Mouse (Mus musculus) layer of hippocampus, adult 11-12 months (tissue): ENCODE measurements around the gene Mrps5.
"Not testable (repeated sequence)": the region's sequence is repeated elsewhere in the genome, so short reads cannot be mapped to it uniquely, and the experiment has no call there.

Experiments used
- DNase-seq: peaks from one replicate; pipeline ENCODE4 v3.0.0; 2022; ENCODE audit warnings: low spot score

Gene Mrps5

GRCm38 (mm10) chr2:127586694-127587513, at the start of gene Mrps5, which contains the start of gene Zfp661:
Mrps5 (plus strand) TSS chr2:127587222.
Zfp661 (minus strand) TSS chr2:127587094.
- peak; percentile 84 for DNase-seq

- peak; percentile 56 for DNase-seq
Measured at GRCm38 (mm10) chr2:127537548-127537947, 49.5 kb upstream of the Mrps5 start.

GRCm38 (mm10) chr2:127539494-127539893, 47.5 kb upstream of the Mrps5 start:
- DNase-seq: no peak

DNA sequence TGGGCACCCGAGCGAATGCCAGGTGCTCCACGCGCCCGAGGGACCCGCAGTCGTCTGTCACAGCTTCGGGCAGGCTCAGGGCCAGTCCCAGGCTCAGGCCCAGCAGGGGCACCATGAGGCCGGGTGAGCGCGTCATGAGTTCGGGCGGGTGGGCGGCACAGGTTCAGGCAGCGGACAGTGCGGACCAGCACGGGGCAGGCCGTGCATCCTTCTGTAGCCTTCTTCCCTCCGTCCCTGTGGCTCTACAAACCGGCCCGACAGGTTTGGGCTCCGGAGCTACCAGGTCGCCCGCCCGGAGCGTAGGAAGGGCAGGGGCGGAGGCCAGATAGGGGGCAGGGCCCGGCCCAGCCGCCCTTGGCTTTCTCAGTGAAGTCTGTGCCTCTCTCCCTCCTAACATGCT, 45.8 kb upstream of the Mrps5 start, which contains the start of gene Prom2:
Gene Prom2, minus strand, starts transcription at position 283 of the 400 bp plus-strand sequence.
- DNase-seq: no peak

GRCm38 (mm10) chr2:127541697-127542096, 45.3 kb upstream of the Mrps5 start:
- DNase-seq: no peak

GRCm38 (mm10) chr2:127548342-127549074, 38.5 kb upstream of the Mrps5 start:
- no peak for DNase-seq

- DNase-seq: no peak
Measured at GRCm38 (mm10) chr2:127549711-127550110, 37.3 kb upstream of the Mrps5 start.

DNA sequence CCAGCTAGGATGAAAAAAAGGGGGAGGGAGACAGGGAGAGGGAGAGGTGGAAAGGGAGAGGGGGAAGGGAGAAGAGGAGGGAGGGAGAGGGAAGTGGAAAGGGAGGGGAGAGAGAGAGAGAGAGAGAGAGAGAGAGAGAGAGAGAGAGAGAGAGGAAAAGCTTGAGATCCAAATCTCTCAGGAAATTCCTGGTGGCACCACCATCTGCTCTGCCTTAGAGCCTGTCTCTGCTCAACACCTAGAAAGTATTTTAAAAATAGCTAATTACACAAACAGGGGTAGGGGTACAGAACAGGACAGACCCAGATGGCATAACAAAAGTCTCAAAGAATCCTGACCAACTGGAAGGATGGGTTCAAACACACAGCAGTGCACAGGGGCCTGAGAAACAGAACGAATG, 36.6 kb upstream of the Mrps5 start:
- DNase-seq: no peak

DNA sequence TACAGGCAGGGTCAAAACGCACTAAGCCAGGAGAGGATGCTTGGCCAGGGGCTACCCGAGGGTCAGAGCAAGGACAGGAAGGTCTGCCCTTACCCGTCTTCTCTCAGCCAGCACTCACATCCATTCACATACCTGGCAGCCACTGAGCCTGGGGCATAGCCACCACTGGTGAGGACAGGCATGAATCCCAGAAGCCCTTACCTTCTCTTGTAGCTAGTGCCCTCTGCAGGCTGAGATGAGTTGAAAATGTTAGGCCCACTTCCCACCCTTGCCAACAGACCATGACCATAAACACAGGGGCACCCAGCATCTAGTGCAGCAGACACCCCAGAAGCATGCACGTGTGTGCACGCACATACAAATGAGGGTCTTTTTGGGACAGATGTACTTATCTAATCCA, 35.9 kb upstream of the Mrps5 start:
- DNase-seq: peak; percentile 60

DNA sequence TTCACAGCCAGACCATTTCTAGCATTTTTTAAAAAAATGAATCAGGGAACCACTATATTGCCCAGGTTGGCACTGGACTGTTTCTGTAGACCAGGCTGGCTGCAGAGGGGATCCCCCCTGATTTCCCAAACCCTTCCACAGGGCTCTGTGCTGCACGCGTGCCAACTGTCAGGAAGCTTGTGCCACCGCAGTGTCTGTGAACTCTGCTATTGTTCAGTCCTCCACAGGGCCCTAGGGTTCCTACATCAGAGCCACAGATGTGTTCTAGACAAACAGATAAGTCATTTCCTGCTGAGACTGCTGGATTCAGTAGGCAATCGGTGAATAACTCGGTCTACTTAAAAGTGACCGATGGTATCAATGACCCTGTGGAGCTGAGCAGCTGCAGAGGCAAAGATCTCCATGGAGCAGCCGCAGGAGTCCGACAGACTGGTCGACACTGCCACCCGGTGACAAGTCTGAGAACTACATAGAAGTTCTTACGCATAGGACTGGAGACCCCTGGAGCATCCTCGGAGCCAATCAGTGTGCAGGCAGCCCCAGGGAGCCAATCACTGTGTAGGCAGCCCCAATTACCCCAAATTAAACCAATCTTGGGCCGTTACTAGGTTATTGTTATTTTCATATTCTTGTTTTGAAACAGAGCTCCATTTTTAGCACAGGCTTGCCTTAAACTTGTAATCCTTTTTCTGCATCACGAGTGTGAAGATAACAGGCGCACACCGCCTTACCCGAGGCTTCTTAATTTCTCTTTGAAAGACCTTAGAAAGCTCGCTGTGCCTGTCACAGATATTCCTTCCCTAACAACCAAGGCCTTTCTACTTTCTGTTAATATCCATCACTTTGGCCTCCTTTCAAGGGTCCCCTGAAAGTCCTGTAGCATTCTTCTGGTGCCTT, 27.7 kb upstream of the Mrps5 start:
- DNase-seq: peak; percentile 96

GRCm38 (mm10) chr2:127573322-127573721, 13.7 kb upstream of the Mrps5 start:
- DNase-seq: no peak

- DNase-seq: peak; percentile 94
Measured at GRCm38 (mm10) chr2:127584436-127584858, 2.6 kb upstream of the Mrps5 start.

- DNase-seq: no peak
Measured at GRCm38 (mm10) chr2:127587514-127587844, 457 bp downstream of the Mrps5 start.

DNA sequence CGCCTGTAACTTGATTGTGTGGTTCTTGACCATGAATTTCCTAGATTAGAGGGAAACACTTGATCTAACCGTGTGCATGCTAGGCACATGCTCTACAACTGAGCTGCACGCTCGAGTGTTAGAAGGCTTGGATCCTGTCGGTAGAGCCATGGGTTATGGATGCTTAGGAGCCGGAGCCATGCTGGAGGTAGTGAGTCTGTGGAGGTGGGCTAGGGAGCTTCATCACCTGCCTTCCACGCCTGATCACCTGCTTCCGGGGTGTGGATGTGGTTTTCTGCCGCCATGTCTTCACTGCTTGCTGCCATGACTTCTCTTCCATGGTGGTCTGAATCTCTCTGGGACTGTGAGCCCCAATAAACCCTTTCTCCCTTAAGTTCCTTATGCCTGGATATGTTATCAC, 1.9 kb downstream of the Mrps5 start:
- no peak for DNase-seq

- no peak for DNase-seq
Measured at GRCm38 (mm10) chr2:127590204-127590603, 3.2 kb downstream of the Mrps5 start.

DNA sequence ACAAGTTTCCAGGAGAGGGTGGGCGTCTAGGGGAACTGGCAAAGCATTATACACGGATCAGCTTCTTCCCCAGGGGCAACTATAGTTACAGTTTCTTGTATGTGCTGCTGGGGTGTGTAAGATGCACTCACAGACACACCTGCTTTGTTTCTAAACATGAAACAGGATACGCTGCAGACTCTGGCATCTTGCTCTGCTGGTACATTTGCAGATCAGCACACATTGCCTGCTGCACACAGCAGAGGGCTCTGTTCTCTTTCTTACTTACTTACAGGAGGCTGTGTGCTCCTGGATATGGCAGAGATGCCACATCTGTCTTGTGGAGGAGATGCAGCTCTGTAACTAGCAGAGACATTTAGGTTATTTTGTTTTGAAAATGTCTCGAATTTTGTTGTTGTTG, 3.8 kb downstream of the Mrps5 start:
- no peak for DNase-seq

DNA sequence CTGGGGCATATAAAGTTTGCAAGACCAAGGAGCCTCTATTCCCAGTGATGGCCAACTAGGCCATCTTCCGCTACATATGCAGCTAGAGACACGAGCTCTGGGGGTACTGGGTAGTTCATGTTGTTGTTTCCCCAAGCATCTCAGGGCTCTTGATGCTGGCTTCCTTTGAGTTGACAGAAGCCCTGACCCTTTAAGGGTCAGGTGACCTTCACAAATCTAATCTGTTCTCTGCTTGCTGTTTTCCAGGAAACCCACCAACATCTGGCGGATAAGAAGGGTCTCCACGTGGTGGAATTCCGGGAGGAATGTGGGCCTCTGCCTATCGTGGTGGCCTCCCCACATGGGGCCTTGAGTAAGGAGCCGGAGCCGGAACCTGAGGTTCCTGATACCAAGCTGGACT, 16.4 kb downstream of the Mrps5 start:
- DNase-seq: not testable (repeated sequence)

GRCm38 (mm10) chr2:127605203-127605602, 18.2 kb downstream of the Mrps5 start:
- no peak for DNase-seq

DNA sequence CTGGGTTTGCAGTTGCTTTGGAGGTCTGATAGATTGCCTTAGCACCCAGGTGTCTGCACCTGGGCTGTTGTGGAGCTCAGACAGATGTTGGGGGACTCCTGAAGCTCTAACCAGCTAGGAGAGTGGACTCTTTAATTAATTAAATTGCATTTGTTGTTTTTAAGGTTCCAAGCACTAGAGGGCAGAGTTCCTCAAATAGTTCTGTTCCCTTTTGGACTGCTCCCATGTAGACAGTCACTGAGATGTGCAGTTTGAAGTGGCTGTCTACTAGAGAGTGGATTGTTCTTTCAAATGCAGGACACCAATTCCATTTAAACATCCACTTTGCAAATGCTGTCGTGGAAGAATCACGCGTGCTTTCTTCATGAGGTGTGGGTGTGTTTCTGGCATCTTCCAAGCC, 21.2 kb downstream of the Mrps5 start:
- peak; percentile 46 for DNase-seq

DNA sequence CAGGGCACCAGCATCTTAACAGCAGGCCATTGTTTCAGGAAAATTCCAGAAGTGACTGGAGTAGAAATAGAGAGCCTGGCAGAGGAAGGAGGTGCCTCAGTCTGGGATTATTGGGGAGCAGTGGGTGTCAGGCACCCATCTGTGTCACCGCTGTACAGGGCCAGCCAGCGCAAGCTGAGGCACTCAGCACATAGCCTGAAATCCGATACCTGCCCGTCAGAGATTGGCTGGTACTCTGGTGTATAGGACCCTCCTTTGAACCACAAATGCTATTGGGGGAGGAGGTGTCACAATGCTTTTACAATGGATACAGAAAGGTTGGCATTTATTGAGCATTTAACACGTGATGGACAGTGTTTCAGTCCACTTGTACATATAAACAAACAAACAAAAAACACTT, 22.0 kb downstream of the Mrps5 start:
- DNase-seq: no peak

DNA sequence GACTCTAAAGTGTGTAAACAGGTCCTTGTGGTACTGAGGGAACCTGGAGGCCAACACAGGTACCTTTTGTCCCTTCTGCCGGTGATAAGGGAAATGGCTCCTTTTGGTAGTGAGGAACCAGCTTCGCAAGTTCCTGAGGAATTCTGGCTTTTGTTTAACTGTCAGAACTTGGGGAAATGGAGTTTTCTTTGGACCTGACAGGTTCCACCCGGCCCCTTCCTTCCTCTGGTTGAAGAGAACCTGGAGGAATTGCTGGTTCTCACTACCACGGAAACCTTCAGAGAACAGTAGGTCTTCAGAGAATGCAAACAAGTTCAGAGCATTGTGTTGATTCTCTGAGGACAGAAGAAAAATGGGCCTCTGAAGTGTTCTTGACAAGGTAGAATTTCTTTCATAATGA, 24.4 kb downstream of the Mrps5 start:
- no peak for DNase-seq

- DNase-seq: peak; percentile 62
Measured at GRCm38 (mm10) chr2:127612288-127612687, 25.3 kb downstream of the Mrps5 start.
